Mouse (Mus musculus) liver, postnatal 0 days (tissue): ENCODE data around the gene Prr11.

Experiments
- CTCF ChIP-seq: sonication (generic); IDR thresholded peaks from 2 replicates; pipeline ENCODE4 v1.5.1; 2016; ENCODE audit warnings: antibody characterized with exemption, low read depth
- EP300 ChIP-seq: IDR thresholded peaks from 2 replicates; pipeline ENCODE4 v1.6.1; 2016; ENCODE audit warnings: antibody characterized with exemption, low read depth, mild to moderate bottlenecking

DNA sequence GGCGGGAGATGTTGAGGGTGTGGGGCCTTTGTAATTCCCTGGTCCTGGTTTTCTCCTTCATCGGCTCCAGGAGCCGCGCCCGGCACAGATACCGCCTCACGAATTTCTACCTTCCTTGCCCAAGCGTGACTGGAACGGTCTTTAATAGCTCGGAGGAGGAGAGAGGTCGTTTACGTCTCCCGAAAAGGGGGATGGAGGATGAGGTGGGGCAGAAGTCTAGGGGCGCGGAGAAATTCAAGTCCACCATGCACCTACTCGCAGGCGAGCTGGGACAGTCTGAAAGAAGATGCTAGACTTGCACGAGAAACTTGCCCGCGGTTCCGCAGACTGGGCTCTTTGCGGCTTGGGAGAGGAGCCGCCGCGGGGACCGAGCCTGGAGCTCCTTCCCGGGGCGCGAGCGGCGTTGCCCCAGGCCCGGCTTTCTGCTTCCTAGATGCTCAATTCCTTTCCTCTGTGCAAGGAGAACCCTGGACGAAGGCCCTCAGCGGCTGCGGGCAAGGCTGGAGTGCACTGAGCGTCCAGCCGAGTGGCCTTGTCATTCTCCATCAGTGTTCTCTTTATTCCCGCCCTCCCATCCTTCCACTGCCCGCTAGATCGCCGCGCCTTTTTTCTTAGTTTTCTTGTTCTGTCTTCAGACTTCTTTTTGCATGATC is 1.1 kb upstream of the Prr11 start:
- TF ChIP-seq EP300 (no peak), CTCF (no peak)
